Mouse (Mus musculus) urinary bladder, postnatal 4 days (tissue): Measurements from ENCODE around the gene Lct.
"Not testable (repeated sequence)": the region's sequence is repeated elsewhere in the genome, so short reads cannot be mapped to it uniquely, and the experiment has no call there.

Source experiments
- DNase-seq, 2 experiments: peaks; one replicate each; pipeline ENCODE4 v3.0.0; 2021 to 2022; ENCODE audit warnings: low spot score in 2 of 2

The Lct gene

GRCm38 (mm10) chr1:128328218-128328617 lies at the start of gene Lct:
TSS of gene Lct (minus strand) at chr1:128328318.
- no peak for DNase-seq

DNA sequence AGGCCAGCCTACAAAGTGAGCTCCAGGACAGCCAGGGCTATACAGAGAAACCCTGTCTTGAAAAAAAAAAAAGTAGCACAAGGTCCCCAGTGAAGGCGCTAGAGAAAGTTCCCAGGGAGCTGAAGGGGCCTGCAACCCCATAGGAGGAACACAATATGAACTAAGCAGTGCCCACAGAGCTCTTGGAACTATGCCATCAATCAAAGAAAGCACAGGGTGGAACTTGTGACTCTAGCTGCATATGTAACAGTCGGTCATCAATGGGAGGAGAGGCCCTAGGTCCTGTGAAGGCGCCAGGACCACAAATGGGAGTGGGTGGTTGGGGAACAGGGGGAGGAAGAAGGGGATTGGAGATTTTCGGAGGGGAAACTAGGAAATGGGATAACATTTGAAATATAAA lies 48.7 kb upstream of the Lct start:
- no peak for DNase-seq

- DNase-seq, result no peak
Measured at GRCm38 (mm10) chr1:128372143-128372860, 44.2 kb upstream of the Lct start.

GRCm38 (mm10) chr1:128368732-128369441 lies 40.8 kb upstream of the Lct start:
- no peak for DNase-seq

DNA sequence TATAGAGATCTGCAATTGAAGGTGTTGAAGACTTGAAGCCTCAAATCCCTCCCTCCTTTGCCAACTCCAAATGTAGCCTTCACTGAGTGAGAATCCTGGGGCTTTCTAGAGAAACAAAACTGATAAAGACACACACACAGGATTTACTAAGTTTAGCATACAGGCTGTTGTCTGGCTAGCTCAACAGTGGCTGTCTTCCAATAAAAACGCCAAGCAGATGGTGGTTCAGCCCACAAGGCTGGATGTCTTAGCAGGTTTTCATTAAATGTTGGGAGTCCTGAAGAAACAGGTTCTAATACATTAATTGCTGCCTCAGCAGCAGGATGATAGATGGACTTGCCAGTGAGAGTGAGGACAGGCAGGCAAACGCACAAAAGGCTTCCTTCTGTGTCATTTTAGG lies 32.5 kb upstream of the Lct start:
- no peak for DNase-seq

DNA sequence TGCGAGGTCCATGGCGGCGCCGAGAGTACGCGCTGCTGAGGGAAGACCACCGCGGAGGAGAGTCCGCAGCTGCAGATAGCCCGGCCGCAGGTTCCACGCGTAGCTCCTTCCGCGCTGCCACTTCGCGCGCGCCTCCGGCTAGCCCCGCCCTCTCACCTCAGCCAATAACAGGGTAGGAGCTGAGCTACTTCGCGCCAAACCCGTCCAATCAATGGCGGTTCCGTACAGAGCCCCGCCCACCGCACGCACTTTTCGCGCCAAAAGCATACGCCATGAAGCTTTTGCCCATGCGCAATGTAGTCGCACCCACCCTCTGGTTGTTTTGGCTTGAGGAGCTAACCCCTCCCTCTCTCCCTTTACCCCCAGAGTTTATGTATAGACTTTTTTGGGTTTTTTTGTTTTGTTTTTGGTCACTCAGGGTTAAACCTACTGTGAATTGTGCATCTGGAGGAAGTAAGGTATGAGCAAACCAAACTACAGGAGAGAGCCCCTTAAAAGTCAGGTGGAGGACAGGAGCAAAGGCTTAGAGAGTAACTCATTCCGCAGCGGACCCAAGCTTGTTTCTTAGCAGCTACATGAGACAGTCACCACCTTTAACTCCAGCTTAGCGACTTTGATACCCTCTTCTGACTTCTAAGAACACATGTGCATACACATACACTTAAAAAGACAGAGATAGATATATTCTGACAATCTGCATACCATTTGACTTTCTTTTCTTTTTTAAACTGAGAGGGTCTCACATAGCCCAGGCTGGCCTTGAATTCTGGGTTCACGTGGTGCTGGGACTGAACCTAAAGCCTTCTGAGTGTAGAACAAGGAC lies 31.6 kb upstream of the Lct start, which contains the start of gene Mcm6:
Mcm6 (minus strand) TSS at position 111 of the 823 bp plus-strand sequence.
- DNase-seq, result peak; percentile 90 to 95

DNA sequence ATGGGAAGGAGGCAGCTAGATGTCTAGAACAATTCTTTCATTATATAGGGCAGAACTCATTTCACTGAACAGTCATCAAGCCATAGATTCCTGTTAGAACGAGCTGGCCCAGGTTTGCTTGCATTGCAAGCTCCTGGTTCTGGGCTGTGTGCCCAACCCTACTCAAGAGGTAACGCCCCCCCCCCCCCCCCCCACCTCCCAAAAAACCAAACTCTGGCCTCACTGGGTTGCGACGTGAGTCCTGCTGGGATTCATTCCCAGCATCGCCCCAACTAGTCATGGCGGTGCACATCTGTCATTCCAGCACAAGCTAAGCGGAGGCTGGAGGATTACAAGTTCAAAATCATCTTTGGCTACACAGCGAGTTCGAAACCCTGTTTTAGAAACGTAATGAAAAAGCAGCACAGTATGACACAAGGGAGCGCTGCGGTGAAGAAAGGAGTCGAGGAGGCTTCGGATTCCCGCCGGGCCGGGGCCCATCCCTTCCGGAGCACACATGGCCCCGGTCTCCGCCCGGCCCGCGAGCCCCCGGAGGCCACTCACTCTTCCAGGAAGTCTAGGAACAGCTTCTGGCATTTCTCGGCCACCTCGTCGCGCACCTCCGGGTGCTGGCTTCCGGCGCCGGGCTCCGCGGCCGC lies 30.9 kb upstream of the Lct start:
- DNase-seq, result no peak

DNA sequence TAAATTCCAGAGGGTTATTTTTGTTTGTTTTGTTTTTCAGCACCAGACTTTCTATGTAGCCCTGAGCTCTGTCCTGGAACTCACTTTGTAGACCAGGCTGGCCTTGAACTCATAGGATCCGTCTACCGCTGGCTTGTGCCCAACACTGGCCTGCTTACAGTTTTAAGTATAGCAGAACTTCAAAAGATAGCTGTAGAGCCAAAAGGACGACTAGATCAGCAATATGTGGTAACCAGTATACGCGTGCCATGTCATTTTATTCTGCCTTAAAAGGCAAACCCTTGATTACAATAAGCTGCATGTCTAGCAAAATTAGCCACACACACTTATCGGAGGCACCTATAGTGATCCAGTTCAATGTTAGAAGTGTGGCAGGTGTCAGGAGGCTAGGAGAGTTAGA lies 30.2 kb upstream of the Lct start:
- DNase-seq, result no peak

GRCm38 (mm10) chr1:128357452-128357851 lies 29.3 kb upstream of the Lct start:
- DNase-seq, result no peak

DNA sequence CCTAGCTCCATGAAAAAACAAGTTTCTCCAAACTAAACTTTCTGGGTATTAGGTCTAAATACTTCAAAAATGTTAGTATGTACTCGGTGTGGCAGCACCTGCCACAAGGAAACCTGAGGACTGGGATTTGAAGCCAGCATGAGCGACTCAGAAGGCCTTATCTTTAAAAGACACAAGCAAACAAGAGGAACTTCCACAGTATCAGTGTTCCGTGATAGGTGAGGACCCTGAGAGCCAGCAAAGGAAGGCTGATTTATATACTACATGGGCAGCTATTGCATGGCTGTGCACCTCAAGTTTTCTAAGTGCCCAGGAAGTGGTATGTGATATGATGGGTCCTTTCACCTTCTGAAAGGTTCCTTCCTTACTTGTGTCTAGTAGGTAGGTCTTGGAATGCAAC lies 25.0 kb upstream of the Lct start:
- DNase-seq, result no peak

GRCm38 (mm10) chr1:128344232-128344631 lies 16.1 kb upstream of the Lct start:
- DNase-seq, result no peak

DNA sequence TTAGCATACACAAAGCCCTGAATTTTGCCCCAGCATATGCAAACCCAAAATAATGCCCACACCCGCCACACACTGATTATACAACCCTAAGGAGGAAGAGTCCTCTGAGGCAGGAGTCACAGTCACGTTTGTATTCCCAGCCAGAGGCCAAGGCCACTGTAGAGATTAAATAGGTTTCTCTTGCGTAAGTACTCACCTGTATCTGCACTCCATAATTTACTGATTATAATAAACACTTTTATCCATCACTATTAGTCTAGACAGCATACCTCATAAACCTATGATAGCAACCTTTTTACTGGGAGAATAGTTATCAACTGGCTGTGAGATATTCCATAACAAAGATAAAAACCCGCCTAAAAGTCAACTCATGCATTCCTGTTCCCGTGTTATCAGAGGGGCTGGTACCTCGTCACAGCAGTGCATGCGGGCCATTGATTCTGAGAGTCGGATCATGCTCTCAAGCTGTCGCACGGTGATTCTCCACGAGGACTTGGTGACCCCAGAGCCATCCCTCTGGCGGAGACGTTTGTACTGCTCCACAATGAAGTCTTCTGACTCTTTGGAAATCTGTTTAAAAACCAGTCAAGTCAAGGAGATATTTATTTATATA lies 9.7 kb upstream of the Lct start:
- no peak for DNase-seq

GRCm38 (mm10) chr1:128330313-128330712 lies 2.2 kb upstream of the Lct start:
- no peak for DNase-seq

GRCm38 (mm10) chr1:128327165-128327564 lies 953 bp downstream of the Lct start:
- no peak for DNase-seq

DNA sequence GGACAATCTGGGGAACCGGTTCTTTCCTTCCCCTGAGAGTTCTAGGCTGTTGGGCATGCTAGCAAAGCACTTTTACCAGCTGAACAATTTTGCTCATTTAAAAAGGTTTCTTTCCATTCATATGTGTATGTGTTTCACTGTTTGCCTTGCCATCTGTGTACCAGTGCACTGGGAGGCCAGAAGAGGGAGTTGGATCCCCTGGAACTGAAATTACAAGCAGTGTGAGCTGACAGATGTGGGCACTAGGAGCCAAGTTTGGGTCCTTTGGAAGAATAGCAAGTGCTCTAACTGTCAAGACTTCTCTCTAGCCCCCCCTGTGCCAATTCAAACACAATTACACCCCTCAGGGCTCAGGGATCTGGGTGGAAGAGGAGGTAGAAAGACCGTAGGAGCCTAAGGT lies 3.3 kb downstream of the Lct start:
- no peak for DNase-seq

DNA sequence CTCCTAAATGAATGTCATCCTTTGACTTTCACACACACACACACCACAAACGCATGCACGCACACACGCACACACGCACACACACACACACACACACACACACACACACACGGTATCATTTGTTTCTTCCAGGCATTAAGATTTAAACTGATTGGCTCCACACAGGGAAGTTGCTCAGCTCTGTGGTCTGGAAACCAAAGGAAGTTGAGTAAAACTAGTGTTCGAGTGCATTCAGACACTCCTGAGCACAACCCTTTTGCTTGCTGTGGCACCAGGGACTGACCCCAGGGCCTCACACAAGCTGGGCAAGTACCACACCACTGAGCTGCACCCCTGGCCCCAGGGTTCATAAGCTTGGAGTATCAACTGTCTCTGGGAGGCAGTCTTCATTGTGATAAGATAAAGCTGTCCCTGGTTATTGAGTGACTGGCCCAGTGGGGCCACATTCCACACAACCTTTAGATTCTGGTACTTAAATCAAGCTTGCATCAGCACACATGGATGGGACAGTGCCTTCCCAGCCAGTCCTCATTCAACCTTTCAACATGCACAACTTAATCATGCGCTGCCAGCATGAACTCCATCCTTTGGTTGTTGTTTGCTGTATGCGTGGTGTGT lies 5.0 kb downstream of the Lct start:
- no peak for DNase-seq

GRCm38 (mm10) chr1:128319266-128319665 lies 8.9 kb downstream of the Lct start:
- DNase-seq, result not testable (repeated sequence)

DNA sequence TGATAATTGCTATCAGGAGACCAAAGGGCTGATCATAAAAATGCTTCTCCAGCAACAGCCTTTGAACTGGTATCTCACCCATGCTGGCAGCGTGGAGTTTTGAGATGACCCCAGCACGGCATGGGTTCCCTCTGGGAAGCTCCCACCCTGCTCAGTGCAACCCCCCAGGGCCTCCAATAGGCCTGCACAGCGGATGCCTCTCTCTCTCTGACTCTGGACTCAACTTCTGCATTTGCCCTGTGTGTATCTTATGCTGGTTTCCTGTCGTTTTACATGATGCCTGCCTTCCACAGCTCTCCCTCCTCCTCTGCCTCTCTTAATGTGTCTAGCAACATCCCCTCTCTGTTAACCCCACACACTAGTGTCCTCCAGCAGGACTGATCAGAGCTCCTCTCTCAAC lies 13.5 kb downstream of the Lct start:
- no peak for DNase-seq

DNA sequence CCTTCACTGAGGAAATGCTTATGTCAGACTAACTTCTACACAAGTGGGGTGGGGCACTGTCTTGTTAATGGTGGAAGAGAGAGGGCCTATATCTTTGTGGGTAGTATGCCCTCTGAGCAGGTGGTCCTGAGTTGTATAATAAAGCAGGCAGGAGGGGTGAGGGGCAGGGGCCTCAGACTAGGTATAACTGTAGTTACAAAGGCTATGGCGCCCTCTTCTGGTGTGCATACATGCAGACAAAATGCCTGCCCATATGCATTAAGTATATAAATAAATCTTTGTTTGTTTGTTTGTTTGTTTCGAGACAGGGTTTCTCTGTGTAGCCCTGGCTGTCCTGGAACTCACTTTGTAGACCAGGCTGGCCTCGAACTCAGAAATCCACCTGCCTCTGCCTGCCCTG lies 19.1 kb downstream of the Lct start:
- DNase-seq, result no peak

DNA sequence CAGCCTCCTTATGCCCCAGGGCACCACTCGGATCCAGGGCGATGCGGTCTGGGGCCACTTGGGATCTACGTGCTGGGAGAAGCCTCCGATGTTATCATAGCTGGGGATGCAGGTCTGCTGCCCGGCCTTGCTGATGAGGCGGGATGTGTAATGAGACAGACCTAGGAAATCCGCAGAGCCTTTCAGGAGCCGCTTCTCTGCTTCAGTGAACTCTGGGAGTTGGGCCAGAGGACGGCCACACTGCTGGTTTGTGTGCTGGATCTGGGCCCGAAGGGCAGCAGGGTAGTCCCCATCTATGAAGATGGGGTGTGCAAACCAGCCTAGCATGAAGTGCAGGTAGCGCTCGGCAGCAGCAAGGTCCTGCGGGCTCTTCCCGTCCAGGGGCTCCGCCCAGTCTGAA lies 24.2 kb downstream of the Lct start:
- DNase-seq, result no peak
